Mouse (Mus musculus) liver, adult 2 months (tissue): ENCODE data around the gene Hspa14. TPM values are rescaled to one million over a fixed set of nuclear protein-coding genes. Genes with fewer than 3 reads are reported as not detected.

Experiments used
- DNase-seq: peaks from one replicate; pipeline ENCODE4 v3.0.0-alpha.2; 2011; ENCODE audit warnings: low read depth, low spot score; ENCODE audit errors: extremely low read depth
- H3K27ac ChIP-seq: fragments of 200-500 bp; replicated peaks from 2 replicates; pipeline ENCODE4 v1.5.1; 2012; ENCODE audit warnings: low read depth, mild to moderate bottlenecking, control low read depth, inconsistent platforms, low read length; ENCODE audit not compliant: insufficient read depth
- H3K27me3 ChIP-seq: fragments of 200-500 bp; 2 replicates; pipeline ENCODE4 v1.6.1; 2012; ENCODE audit warnings: mild to moderate bottlenecking, moderate library complexity, low read length, inconsistent platforms; ENCODE audit not compliant: control insufficient read depth, insufficient read depth
- H3K36me3 ChIP-seq: fragments of 200-500 bp; 2 replicates; pipeline ENCODE4 v1.6.1; 2012; ENCODE audit warnings: low read length, inconsistent platforms; ENCODE audit not compliant: control insufficient read depth, insufficient read depth
- H3K4me1 ChIP-seq: fragments of 200-500 bp; 2 replicates; pipeline ENCODE4 v1.6.1; 2011; ENCODE audit warnings: low read length; ENCODE audit not compliant: control insufficient read depth, insufficient read depth
- H3K4me3 ChIP-seq: fragments of 200-500 bp; 2 replicates; pipeline ENCODE4 v1.5.1; 2011; ENCODE audit warnings: low read depth, mild to moderate bottlenecking, control low read depth, low read length, moderate library complexity; ENCODE audit not compliant: insufficient read depth
- H3K79me2 ChIP-seq: fragments of 200-500 bp; 2 replicates; pipeline ENCODE4 v1.6.1; 2012; ENCODE audit warnings: inconsistent platforms, mild to moderate bottlenecking, low read length, moderate library complexity; ENCODE audit not compliant: control insufficient read depth, insufficient read depth
- H3K9ac ChIP-seq: fragments of 200-500 bp; 2 replicates; pipeline ENCODE4 v1.6.1; 2012; ENCODE audit warnings: low read depth, mild to moderate bottlenecking, control low read depth, inconsistent platforms, low read length
- CTCF ChIP-seq: fragments of 200-500 bp; IDR thresholded peaks from 2 replicates; pipeline ENCODE4 v1.5.1; 2011; ENCODE audit warnings: low read depth, low read length, control low read depth
- POLR2A ChIP-seq: fragments of 200-500 bp; IDR thresholded peaks from 2 replicates; pipeline ENCODE4 v1.6.1; 2011; ENCODE audit warnings: low read length, control low read depth; ENCODE audit not compliant: insufficient read depth; ENCODE audit errors: extremely low read depth
- WGBS: fragments of 180-500 bp; shearing (Covaris S2); methylation state at CpG from one replicate; pipeline ENCODE4 v1.1.7; 2018; 5-methylcytosine and 5-hydroxymethylcytosine counted together
- polyA plus RNA-seq: library from polyadenylated mRNA; depleted of rRNA; stranded (reverse); fragments of >200 nt; gene quantifications from 2 replicates; pipeline ENCODE4 v1.2.3, GENCODE M21; 2012; rRNA removed
- total RNA-seq: library from RNA; depleted of rRNA; stranded (reverse); fragments of >200 nt; gene quantifications from 2 replicates; pipeline ENCODE4 v1.2.3, GENCODE M21; 2014; rRNA removed

Gene Hspa14
- total RNA-seq (14.9 and 17.4 TPM in 2 replicates), polyA plus RNA-seq (9.5 and 12.3 TPM in 2 replicates)

GRCm38 (mm10) chr2:3512552-3513454, at the start of gene Hspa14, which contains the start of the genes Gm45902 and Cdnf:
TSS of gene Hspa14 (minus strand) at chr2:3512814.
TSS of gene Gm45902 (minus strand) at chr2:3512790.
TSS of gene Cdnf (plus strand) at chr2:3513030.
- peak within 1 kb of the TSS; percentile 75 for H3K9ac ChIP-seq
- under 1% methylated on average over 60 of the region's 60 CpGs for WGBS
- DNase-seq: peak; percentile 98
- TF ChIP-seq CTCF (no peak), POLR2A (peak; percentile 78)
- no peaks in the 10 kb centered on the region; the same call in 1 of the 2 replicates for H3K79me2 ChIP-seq
- peak within 1 kb of the TSS; percentile 78 for H3K4me3 ChIP-seq
- peak within 1 kb of the TSS; percentile 59 for H3K27ac ChIP-seq
- peaks cover 4% of the 10 kb centered on the region; the same call in 1 of the 2 replicates for H3K4me1 ChIP-seq
- H3K36me3 ChIP-seq: peaks cover 14% of the 10 kb centered on the region; the same call in 1 of the 2 replicates
- no peaks in the 10 kb centered on the region for H3K27me3 ChIP-seq

- no peak overlapping the region for H3K4me3 ChIP-seq
- H3K27ac ChIP-seq: no peak overlapping the region
- no peaks in the 10 kb centered on the region for H3K27me3 ChIP-seq
- no peak overlapping the region for H3K9ac ChIP-seq
- TF ChIP-seq POLR2A (no peak), CTCF (peak; percentile 92)
- no peaks in the 10 kb centered on the region for H3K79me2 ChIP-seq
- H3K36me3 ChIP-seq: no peaks in the 10 kb centered on the region
- no peaks in the 10 kb centered on the region for H3K4me1 ChIP-seq
- DNase-seq: peak; percentile 49
- 6% methylated on average over 4 of the region's 4 CpGs for WGBS
These were observed 34.0 kb upstream of the Hspa14 start for GRCm38 (mm10) chr2:3546588-3546987.

DNA sequence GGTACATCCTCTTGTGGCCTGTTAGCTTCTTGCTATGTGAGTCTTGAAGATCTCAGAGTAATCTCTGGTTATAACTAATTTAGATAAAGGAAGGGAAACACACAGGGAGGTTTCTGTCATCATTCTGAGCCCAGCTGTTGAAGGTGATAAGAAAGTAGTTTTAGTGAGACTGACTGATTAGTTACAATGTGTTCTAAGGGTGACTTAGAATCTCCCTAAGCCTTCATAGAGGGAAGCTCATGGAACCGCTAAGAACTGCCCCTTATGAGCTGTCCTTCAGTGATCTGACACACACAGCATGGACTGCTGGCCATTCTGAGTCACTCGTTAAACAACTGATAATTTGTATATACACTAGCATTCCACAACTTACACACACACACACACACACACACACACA, 33.4 kb upstream of the Hspa14 start:
- Histone ChIP-seq H3K36me3 (no peaks in the 10 kb centered on the region), H3K27ac (no peak overlapping the region), H3K9ac (no peak overlapping the region), H3K4me1 (no peaks in the 10 kb centered on the region), H3K79me2 (no peaks in the 10 kb centered on the region), H3K4me3 (no peak overlapping the region), H3K27me3 (no peaks in the 10 kb centered on the region)
- DNase-seq: no peak
- no peak for TF ChIP-seq CTCF
- TF ChIP-seq POLR2A: no peak
- WGBS: 63% methylated on average over 2 of the region's 2 CpGs

- Histone ChIP-seq H3K27ac (no peak overlapping the region), H3K9ac (no peak overlapping the region), H3K4me1 (no peaks in the 10 kb centered on the region), H3K36me3 (no peaks in the 10 kb centered on the region), H3K79me2 (no peaks in the 10 kb centered on the region), H3K27me3 (no peaks in the 10 kb centered on the region), H3K4me3 (no peak overlapping the region)
- 74% methylated on average over 9 of the region's 9 CpGs for WGBS
- TF ChIP-seq POLR2A (no peak), CTCF (no peak)
- no peak for DNase-seq
These were observed 28.9 kb upstream of the Hspa14 start for GRCm38 (mm10) chr2:3541307-3542079.

- H3K27ac ChIP-seq: no peak overlapping the region
- no peak for TF ChIP-seq CTCF
- no peak for TF ChIP-seq POLR2A
- no peaks in the 10 kb centered on the region for H3K4me1 ChIP-seq
- H3K27me3 ChIP-seq: no peaks in the 10 kb centered on the region
- 68% methylated on average over 6 of the region's 6 CpGs for WGBS
- H3K79me2 ChIP-seq: no peaks in the 10 kb centered on the region
- H3K36me3 ChIP-seq: no peaks in the 10 kb centered on the region
- no peak overlapping the region for H3K9ac ChIP-seq
- no peak overlapping the region for H3K4me3 ChIP-seq
- DNase-seq: no peak
These were observed 13.7 kb upstream of the Hspa14 start for GRCm38 (mm10) chr2:3526288-3526687.
